21 mouse cellular contexts compared by ENCODE assay signal in genomic region chr3:108974920-108975485, GRCm38 (mm10). TPM values are rescaled to one million over a fixed set of nuclear protein-coding genes. Genes with fewer than 3 reads are reported as not detected.
DNase-seq lines count a peak whose midpoint lies in the region; ATAC-seq and TF ChIP-seq lines count a peak whose summit lies in the region.
"Had no signal": no experiment of that assay in that cellular context is flagged by ENCODE, and none has a peak within 500 bp of the region (broad histone marks: within the 10 kb centered on the region; RNA-seq: fewer than 3 reads in every experiment).

No protein-coding gene starts in this region.

- ATAC-seq in kidney, embryonic 15.5 days (replicated peaks; ENCODE audit: low FRiP score): peak; percentile 69
- ATAC-seq: hindbrain, postnatal 0 days had no signal

- H3K27me3 ChIP-seq in kidney, embryonic 15.5 days: no peaks in the 10 kb centered on the region
- H3K27me3 ChIP-seq in kidney, adult 2 months (replicated peaks; ENCODE audit: control insufficient read depth, insufficient read depth, low read length): no peaks in the 10 kb centered on the region
- H3K27me3 ChIP-seq: embryonic facial prominence, embryonic 13.5 days; heart, embryonic 12.5 days had no signal

- intact Hi-C loops in heart, postnatal 14 days (cut with DNase I): loop anchor here (5.0 kb wide), 1 partner anchor 87 kb away; no protein-coding TSS in a partner anchor

- DNase-seq in kidney, adult 2 months: no peak
- peak; percentile 29 for DNase-seq in urinary bladder, postnatal 14 days (ENCODE audit: low spot score)
- DNase-seq in urinary bladder, adult 18-20 months (ENCODE audit: low spot score in 2 of 2): no peak
- peak; percentile 40 for DNase-seq in cerebellum, adult 9-11 months
- DNase-seq in lung, postnatal 10 days: no peak
- no peak for DNase-seq in heart, postnatal 14 days
- DNase-seq: gastrocnemius, postnatal 36 days; heart, postnatal 4 days; lung, postnatal 4 days; thymus, postnatal 36 days had no signal

- no peak for TF ChIP-seq POLR2A in kidney, adult 2 months (IDR thresholded peaks at IDR 0.05; ENCODE audit: low read depth, low read length)

- no peaks in the 10 kb centered on the region for H3K9me3 ChIP-seq in kidney, embryonic 15.5 days (replicated peaks)
- H3K9me3 ChIP-seq: embryonic facial prominence, embryonic 13.5 days; heart, embryonic 12.5 days had no signal

- no peak overlapping the region for H3K4me3 ChIP-seq in kidney, embryonic 15.5 days (replicated peaks)
- no peak overlapping the region for H3K4me3 ChIP-seq in kidney, adult 2 months (ENCODE audit: insufficient read depth, low read depth, low read length)
- H3K4me3 ChIP-seq: embryonic facial prominence, embryonic 13.5 days; heart, embryonic 12.5 days had no signal

- 0 out of 2 replicates have a peak, but pooled peaks cover 4% of the 10 kb centered on the region for H3K4me1 ChIP-seq in kidney, embryonic 15.5 days
- H3K4me1 ChIP-seq in kidney, adult 2 months (ENCODE audit: control insufficient read depth, insufficient read depth, low read length): peaks cover 10% of the 10 kb centered on the region
- H3K4me1 ChIP-seq: embryonic facial prominence, embryonic 13.5 days; heart, embryonic 12.5 days had no signal

- TF ChIP-seq CTCF in kidney, adult 2 months (conservative IDR thresholded peaks at IDR 0.05; ENCODE audit: insufficient read depth, insufficient read length, low read depth, low read length): no peak

- no peak overlapping the region for H3K9ac ChIP-seq in kidney, embryonic 15.5 days
- H3K9ac ChIP-seq: embryonic facial prominence, embryonic 13.5 days; heart, embryonic 12.5 days had no signal

- H3K27ac ChIP-seq in kidney, embryonic 15.5 days: no peak overlapping the region
- no peak overlapping the region for H3K27ac ChIP-seq in kidney, adult 2 months (ENCODE audit: insufficient read depth, low read depth, low read length)
- H3K27ac ChIP-seq: embryonic facial prominence, embryonic 13.5 days; hindbrain, postnatal 0 days had no signal

- peaks cover 27% of the 10 kb centered on the region for H3K36me3 ChIP-seq in kidney, embryonic 15.5 days
- no peaks in the 10 kb centered on the region for H3K36me3 ChIP-seq in kidney, adult 2 months (ENCODE audit: control insufficient read depth, insufficient read depth, low read length)

- WGBS in kidney, embryonic 15.5 days: 69% methylated on average over 15 of the region's 15 CpGs
- WGBS in kidney, adult 2 months: 62% methylated on average over 15 of the region's 15 CpGs

- H3K4me2 ChIP-seq in kidney, embryonic 15.5 days: no peak overlapping the region
- H3K4me2 ChIP-seq: embryonic facial prominence, embryonic 13.5 days; heart, embryonic 12.5 days; midbrain, embryonic 11.5 days had no signal

RNA-seq across cellular contexts. Expression of gene Gm9857, which starts 34.8 kb away (rescaled TPM):
- polyA plus RNA-seq in kidney, embryonic 15.5 days (2015; fragmentation: Nextera tagmentation; extraction: Ambion mirVana): not detected in 2 replicates
- 0.31 and 0.38 TPM in 2 replicates for polyA plus RNA-seq in kidney, adult 2 months (2012; rRNA removed)
- total RNA-seq in heart, postnatal 14 days (2021): not detected
- total RNA-seq: gastrocnemius, postnatal 36 days; heart, postnatal 4 days; hindbrain, postnatal 0 days; layer of hippocampus, postnatal 25 days; left cerebral cortex, postnatal 25 days; neutrophil, adult 5-6 weeks had no signal
- polyA plus RNA-seq: cortical plate, adult 2 months; embryonic facial prominence, embryonic 13.5 days; heart, embryonic 12.5 days; large intestine, adult 2 months; liver, embryonic 16.5 days; midbrain, embryonic 11.5 days had no signal

RNA-seq across cellular contexts. Expression of gene Henmt1, which starts 35.3 kb away (rescaled TPM):
- polyA plus RNA-seq in kidney, embryonic 15.5 days (2015; fragmentation: Nextera tagmentation; extraction: Ambion mirVana): 0.13 and 0.26 TPM in 2 replicates
- polyA plus RNA-seq in kidney, adult 2 months (2012; rRNA removed): 0.06 TPM in 1 of 2 replicates, not detected in the other
- total RNA-seq in heart, postnatal 14 days (2021): not detected
- total RNA-seq: gastrocnemius, postnatal 36 days; heart, postnatal 4 days; neutrophil, adult 5-6 weeks had no signal
- polyA plus RNA-seq: large intestine, adult 2 months; liver, embryonic 16.5 days had no signal

RNA-seq across cellular contexts. Expression of gene Fam102b, which starts 52.4 kb away (rescaled TPM):
- 4.7 and 4.9 TPM in 2 replicates for polyA plus RNA-seq in kidney, embryonic 15.5 days (2015; fragmentation: Nextera tagmentation; extraction: Ambion mirVana)
- polyA plus RNA-seq in kidney, adult 2 months (2012; rRNA removed): 6.1 and 7.8 TPM in 2 replicates
- 10 to 100 TPM; 17.2 to 18.1 TPM for total RNA-seq in heart, postnatal 14 days (2021)

Comparison
In these comparisons a context has a peak if more than half of its experiments do, and no peak if none do; other contexts are left out.
1. DNase-seq: peak in urinary bladder, postnatal 14 days (single experiment) and cerebellum, adult 9-11 months (single experiment); none in kidney, adult 2 months (single experiment), urinary bladder, adult 18-20 months (0 of 2), lung, postnatal 10 days (single experiment) and heart, postnatal 14 days (0 of 2).